Mouse (Mus musculus): Measurements from ENCODE around the gene Zfp697.
"Not testable (repeated sequence)": the region's sequence is repeated elsewhere in the genome, so short reads cannot be mapped to it uniquely, and the experiment has no call there.

The Zfp697 gene

DNA sequence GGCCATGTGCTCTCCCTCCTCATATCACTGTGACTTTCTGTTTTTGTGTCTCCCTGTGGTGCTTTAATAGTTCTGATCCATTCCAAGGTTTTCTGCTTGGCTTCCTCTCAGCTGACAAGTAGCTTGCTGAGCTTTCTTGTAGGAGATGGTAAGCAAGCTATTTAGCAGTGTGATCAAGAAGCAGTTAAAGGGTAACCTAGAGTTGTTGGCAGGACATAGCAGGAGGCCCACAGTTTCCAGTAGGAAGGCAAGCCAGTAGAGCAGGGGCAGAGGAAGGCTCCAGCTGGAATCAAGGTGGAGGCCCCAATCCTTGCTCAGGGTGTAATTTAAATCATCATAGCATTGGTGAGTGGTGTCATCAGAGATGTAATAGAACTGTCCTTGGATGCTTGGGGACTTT, 298.5 kb downstream of the Zfp697 start:
- no peak for DNase-seq (ENCODE audit: low spot score)

DNA sequence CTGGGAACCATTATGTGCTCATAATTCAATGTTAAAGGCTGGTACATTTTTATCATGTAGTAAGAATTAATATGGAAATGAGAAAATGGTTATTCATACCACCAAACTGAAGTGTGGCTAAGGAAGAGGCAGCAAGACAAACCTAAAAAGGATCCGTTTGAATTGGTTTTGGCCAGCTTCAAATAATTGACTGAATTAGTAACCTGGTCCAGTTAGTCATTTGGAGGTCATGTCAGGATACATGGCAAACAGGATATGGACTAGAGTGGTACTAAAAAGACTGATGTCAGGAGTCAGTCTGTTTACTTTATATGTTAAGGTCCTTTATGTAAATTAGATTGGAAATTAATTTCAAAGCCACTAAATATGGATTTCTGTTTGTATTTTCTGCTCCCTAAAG, 300.1 kb downstream of the Zfp697 start:
- no peak for DNase-seq (ENCODE audit: low spot score)

DNA sequence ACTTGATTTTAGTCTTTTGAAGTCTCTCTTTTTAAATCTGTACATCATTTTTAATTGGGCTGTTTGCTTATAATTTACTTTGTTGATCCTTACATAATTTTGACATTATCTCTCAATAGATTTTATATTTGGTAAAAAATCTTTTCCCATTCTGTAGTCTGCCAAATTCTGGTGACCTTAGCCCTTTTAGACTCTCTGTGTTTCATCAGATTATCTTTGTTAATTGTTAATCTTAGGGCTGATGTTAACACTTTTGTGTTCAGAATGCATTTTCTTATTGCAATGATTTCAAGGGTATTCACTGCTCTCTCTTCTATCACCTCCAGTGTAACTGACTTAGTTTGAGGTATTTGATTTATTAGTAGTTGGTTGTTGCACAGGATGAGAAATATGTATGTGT, 338.5 kb downstream of the Zfp697 start:
- no peak for DNase-seq (ENCODE audit: low spot score)

DNA sequence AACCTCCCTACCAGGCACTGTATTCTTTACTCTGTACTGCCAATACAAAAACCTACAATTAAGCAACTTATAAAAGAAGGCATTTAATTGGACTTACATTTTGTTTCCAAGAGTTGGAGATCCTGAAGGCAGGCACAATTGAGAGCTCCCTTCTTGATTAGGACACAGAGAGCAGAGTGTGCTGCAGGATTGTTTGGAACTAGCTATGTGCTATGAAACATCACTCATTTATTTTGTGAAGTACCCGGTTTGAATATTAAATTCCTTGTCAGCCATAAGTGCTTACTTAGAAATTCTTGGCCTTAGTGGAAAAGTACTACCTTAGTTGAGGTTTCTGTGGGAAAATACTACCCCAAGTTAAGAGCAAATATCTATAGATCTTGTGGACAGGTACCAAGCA, 342.1 kb downstream of the Zfp697 start, which contains the start of gene Hsd3b2:
Hsd3b2 (minus strand) TSS at position 168 of the 400 bp plus-strand sequence.
- no peak for DNase-seq (ENCODE audit: low spot score)

DNA sequence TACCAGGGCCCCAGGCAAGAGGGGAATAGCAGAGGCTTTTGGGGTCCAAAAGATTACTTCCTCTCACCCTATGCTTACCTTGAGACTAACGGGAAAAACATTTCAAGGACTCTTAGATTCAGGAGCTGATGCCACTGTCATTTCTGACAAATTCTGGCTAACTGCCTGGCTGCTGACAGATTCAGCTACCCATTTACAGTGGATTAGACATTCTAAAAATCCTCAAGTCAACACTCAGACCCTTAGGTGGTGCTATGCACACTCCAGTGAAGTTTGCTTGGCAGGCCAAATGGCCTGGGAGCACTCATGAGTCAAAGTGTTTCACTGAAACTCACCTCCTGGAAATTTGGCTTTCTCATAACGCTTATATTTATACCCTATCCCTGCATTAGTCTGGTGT, 344.0 kb downstream of the Zfp697 start:
- DNase-seq (ENCODE audit: low spot score), result no peak

DNA sequence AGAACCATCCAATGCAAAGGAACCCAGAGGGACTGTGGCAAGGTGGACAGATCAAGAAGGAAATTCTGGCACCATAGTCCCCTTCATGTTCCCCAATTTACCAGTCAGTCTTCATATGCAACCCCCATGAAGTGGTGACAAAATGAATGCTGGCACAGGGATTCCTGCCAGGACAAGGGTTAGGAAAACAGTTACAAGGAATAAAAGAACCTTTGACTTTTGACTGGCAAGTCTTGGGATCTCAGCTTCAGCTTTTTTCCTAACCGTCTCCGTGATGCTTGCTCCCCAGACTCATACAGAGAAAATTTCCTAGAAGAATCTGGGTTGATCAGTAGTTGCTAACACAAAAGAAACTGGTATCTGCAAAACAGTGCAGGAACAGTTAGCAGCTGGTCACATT, 351.5 kb downstream of the Zfp697 start:
- no peak for DNase-seq (ENCODE audit: low spot score)

DNA sequence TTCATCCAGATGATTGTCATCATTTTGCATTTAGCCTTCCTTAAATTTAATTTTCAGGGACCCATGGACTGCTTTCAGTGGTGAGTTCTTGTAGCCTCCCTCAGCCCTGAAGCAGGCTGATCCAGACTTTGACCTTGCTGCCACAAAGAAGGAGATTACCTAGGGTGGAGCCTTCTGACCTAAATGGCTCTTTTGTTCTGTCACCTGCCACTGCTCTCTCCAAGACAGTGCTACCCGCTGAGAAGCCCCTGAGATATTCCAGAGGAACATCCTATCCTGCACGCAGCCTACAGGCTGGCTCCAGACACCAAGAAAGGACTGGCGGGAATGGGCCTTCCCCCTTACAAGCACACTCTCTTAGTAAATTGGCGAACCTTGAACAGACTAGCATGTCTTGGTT, 352.1 kb downstream of the Zfp697 start:
- no peak for DNase-seq (ENCODE audit: low spot score)

DNA sequence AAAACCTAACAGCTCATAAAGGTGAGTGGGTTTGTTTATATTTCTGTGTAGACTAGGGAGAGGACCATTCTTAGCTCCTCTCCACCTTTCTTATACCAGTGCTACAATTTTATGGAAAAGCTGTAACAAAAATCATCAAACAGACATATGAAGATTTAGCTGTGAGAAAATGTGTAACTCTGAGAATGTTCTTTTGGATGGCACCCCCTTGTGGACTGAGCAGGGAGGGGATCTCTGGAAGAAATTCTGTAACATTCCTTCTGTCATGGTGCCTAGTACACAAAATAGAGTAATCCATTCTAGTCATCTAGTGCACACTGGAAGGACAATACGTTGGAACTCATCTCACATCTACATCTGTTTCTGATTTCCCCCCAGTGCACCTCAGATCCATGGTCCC, 358.8 kb downstream of the Zfp697 start:
- not testable (repeated sequence) for DNase-seq (ENCODE audit: low spot score)

DNA sequence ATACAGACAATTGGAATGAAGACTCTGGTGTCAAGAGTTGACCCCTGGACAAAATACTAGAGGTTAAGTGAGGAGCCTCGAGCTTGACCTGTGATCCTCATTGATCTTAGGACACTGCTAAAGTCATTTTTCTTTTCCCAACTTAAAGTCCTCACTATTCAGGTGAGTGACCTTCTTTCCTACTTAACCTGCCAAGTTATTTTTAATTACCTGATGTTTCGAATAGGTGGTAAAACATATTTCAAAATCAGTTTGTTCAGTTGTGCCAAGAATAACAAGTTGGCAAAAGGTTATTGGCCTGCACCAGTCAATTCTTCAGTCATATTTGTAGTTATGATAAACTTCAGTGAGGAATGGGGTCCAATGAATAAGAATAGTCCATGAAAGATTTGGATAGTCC, 369.9 kb downstream of the Zfp697 start:
- DNase-seq (ENCODE audit: low spot score), result no peak

DNA sequence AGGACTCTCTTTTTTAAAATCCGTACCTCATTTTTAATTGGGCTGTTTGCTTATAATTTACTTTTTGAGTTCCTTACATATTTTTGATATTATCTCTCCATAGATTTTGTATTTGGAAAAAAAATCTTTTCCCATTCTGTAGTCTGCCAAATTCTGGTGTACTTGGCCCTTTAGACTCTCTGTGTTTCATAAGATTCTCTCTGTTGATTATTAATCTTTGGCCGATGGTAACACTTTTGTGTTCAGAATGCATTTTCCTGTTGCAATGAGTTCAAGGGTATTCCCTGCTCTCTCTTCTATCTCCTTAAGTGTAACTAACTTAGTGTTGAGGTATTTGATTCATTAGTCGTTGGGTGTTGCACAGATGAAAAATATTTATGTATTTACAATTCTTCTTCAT, 374.6 kb downstream of the Zfp697 start:
- DNase-seq (ENCODE audit: low spot score), result no peak

DNA sequence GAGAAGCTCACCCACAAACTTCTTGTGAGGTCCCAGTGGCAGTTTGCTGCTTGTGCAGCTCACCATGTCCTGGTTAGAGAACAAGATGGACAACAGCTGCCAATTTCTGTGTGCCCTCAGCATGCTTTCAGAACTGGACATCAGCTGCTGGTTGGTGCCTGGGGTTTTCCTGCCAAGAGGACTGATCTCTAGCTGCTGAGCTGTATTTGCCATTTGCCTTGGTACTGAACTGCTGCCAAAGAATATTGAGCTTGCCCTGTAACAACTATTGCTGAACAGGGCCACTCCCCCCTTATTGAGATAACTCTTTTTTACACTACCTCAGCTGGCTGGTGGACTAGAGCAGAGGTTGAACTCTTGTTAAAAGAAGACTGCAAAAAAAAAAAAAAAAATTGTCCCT, 381.9 kb downstream of the Zfp697 start:
- no peak for DNase-seq (ENCODE audit: low spot score)

DNA sequence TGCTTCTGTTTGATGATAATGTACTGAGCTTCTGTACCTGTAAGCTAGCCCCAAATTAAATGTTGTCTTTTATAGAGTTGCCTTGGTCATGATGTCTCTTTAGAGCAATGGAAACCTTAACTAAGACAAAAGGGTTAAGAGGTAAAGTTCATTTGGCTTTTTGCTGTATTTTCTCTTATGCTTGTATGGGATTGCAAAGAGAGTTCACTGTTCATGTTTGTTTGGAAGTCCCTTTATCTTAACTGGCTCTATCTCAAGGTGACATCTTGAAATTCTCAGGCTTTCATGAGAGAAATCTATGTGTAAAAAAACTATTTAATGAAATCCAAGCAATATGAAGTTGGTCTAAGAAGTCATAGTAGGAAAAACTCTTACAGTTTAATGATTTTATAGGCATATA, 398.7 kb downstream of the Zfp697 start:
- DNase-seq (ENCODE audit: low spot score), result no peak

DNA sequence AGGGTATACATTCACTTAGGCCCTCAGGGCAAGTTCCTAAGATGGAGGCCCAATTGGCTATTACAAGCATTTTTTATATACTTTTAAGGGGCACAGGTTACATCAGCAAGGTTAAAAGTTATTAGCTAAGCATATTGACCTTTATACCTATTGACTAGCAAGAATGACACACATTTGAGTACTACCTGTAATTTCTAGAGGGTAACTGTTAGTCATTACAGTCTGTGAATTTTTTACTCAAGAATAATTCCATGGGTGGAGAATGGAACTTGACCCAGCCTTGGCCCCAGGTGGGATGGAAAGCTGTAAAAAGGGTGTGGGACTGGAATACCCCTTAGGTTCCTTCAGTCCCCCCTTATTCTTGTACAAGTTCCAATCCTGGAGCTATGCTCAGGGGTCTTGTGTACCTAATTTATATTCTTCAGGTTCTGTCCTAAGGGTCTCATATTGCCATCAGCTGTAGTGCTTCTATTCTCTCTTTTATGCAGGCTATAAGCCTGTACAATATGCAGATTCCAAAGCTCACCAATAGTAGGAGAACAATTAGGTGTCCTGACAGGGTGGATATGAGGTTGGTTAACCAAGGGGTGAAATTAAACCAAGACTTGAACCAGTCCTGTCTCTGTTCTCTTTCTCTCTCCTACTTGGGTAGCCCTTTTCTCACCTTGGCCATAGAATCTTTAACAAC, 400.1 kb downstream of the Zfp697 start:
- no peak for DNase-seq (ENCODE audit: low spot score)

DNA sequence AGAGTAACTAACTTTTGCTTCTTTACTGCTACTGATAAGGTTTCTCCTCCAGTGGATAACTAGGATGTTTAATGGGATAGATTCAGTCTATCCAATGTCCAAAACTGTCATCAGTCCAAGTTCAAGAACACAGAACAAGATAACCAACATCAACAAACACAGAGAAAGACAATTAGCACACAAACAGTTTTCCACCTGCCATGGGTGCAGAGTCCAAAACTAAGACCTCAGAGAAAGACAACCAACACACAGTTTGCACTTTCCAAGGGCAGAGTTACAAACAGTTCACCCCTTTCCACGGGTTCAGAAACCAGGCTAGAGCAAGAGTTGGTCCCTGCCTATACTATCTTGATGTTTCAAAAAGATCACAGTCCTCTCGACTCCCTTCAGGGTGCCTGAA, 404.3 kb downstream of the Zfp697 start:
- no peak for DNase-seq (ENCODE audit: low spot score)

Measured in T-cell, adult 2 months (primary cell).